In genomic region chr13:91129071-91129470, GRCm38 (mm10) we compare ENCODE assay signal across 8 mouse cellular contexts.
A peak's percentile ranks its signal among the peaks of the same experiment; 100 is the strongest.
DNase-seq lines count a peak whose midpoint lies in the region; ATAC-seq lines count a peak whose summit lies in the region.
"Had no signal": no experiment of that assay in that cellular context is flagged by ENCODE, and none has a peak within 500 bp of the region (broad histone marks: within the 10 kb centered on the region; RNA-seq: fewer than 3 reads in every experiment).

No protein-coding gene starts in this region.

- H3K9me3 ChIP-seq in forebrain, embryonic 13.5 days (replicated peaks): no peaks in the 10 kb centered on the region

- no peak overlapping the region for H3K9ac ChIP-seq in forebrain, embryonic 13.5 days

- H3K27ac ChIP-seq in forebrain, embryonic 13.5 days: peak overlapping the region; percentile 60
- H3K27ac ChIP-seq: macrophage had no signal

- H3K36me3 ChIP-seq in forebrain, embryonic 13.5 days (ENCODE audit: poor library complexity, severe bottlenecking): no peaks in the 10 kb centered on the region

- 39% methylated on average over 7 of the region's 7 CpGs for WGBS in forebrain, embryonic 13.5 days

- H3K4me3 ChIP-seq in forebrain, embryonic 13.5 days: no peak overlapping the region

- peak; percentile 52 for ATAC-seq in forebrain, embryonic 13.5 days

- intact Hi-C loops in heart, postnatal 36 days (cut with DNase I): no loop called here

- no peak overlapping the region for H3K4me2 ChIP-seq in forebrain, embryonic 13.5 days

- H3K4me1 ChIP-seq in forebrain, embryonic 13.5 days: peaks cover 9% of the 10 kb centered on the region

- peak; percentile 18 for DNase-seq in MN1 (ENCODE audit: low spot score)
- DNase-seq in adrenal gland, adult (ENCODE audit: inconsistent age in 2 of 2, low spot score in 1 of 2): peak; percentile 57 to 91
- peak; percentile 20 for DNase-seq in kidney, postnatal 10 days
- DNase-seq in heart, postnatal 36 days: no peak
- no peak for DNase-seq in gastrocnemius, postnatal 4 days (ENCODE audit: low spot score in 2 of 2)
- no peak for DNase-seq in yolk sac, embryonic 10.5 days (ENCODE audit: low spot score)

- no peaks in the 10 kb centered on the region for H3K27me3 ChIP-seq in forebrain, embryonic 13.5 days

Comparison
In these comparisons a context has a peak if more than half of its experiments do, and no peak if none do; other contexts are left out.
1. DNase-seq: peak in MN1 (single experiment), adrenal gland, adult (2 of 2) and kidney, postnatal 10 days (single experiment); none in heart, postnatal 36 days (0 of 2), gastrocnemius, postnatal 4 days (0 of 2) and yolk sac, embryonic 10.5 days (single experiment).